Mouse (Mus musculus) ES-E14 (cell line): ENCODE data around the gene Angptl7.

Source experiments
- HCFC1 ChIP-seq: IDR thresholded peaks from 2 replicates; pipeline ENCODE4 v1.6.1; 2012; ENCODE audit warnings: low read length, inconsistent platforms, borderline replicate concordance; ENCODE audit not compliant: insufficient read depth
- ZC3H11A ChIP-seq: IDR thresholded peaks from 2 replicates; pipeline ENCODE4 v1.6.1; 2012; ENCODE audit warnings: low read depth, mild to moderate bottlenecking, inconsistent platforms, low read length, borderline replicate concordance

DNA sequence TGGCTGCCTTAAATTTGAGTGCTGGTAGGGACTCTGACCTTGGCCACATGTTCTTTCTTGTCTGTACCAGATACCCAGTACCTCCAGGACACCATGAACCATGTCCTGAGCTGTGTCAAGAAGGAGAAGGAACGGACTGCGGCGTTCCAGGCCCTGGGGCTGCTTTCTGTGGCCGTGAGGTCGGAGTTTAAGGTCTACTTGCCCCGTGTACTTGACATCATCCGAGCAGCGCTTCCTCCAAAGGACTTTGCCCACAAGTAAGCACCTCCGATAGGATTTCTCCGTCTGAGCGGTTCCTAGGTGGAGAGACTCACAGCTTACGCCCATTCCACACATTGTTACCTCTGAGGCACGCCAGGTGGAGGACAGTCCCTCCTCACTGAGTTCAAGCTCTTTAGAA lies 37.5 kb downstream of the Angptl7 start:
- TF ChIP-seq ZC3H11A (no peak), HCFC1 (no peak)
